ENCODE assay signal across 8 mouse cellular contexts in genomic region chr5:122132167-122133049, GRCm38 (mm10). TPM values are rescaled to one million over a fixed set of nuclear protein-coding genes. Genes with fewer than 3 reads are reported as not detected.
A peak's percentile ranks its signal among the peaks of the same experiment; 100 is the strongest.
DNase-seq lines count a peak whose midpoint lies in the region; ATAC-seq and TF ChIP-seq lines count a peak whose summit lies in the region.
"Had no signal": no experiment of that assay in that cellular context is flagged by ENCODE, and none has a peak within 500 bp of the region (broad histone marks: within the 10 kb centered on the region; RNA-seq: fewer than 3 reads in every experiment).

No protein-coding gene starts in this region.

- TF ChIP-seq POLR2A in spleen, adult 2 months (IDR thresholded peaks at IDR 0.05; ENCODE audit: low read depth, low read length): no peak

- H3K4me2 ChIP-seq in forebrain, embryonic 14.5 days (ENCODE audit: low read length): peak overlapping the region; percentile 62
- peak overlapping the region; percentile 99 for H3K4me2 ChIP-seq in liver, embryonic 11.5 days
- H3K4me2 ChIP-seq in stomach, postnatal 0 days (replicated peaks; ENCODE audit: low read depth): peak overlapping the region; percentile 91

- H3K9ac ChIP-seq in forebrain, embryonic 14.5 days (ENCODE audit: low read length): peak overlapping the region; percentile 48; the same call in 1 of the 2 replicates
- H3K9ac ChIP-seq in liver, embryonic 11.5 days (ENCODE audit: low read depth, low read length): peak overlapping the region; percentile 64
- H3K9ac ChIP-seq in stomach, postnatal 0 days (ENCODE audit: low read length): peak overlapping the region; percentile 48

- TF ChIP-seq EP300 in stomach, postnatal 0 days (optimal IDR thresholded peaks at IDR 0.05): no peak

- WGBS in spleen, adult 2 months: 26% methylated on average over 26 of the region's 26 CpGs
- WGBS in forebrain, embryonic 14.5 days: 26% methylated on average over 26 of the region's 26 CpGs
- WGBS in liver, embryonic 11.5 days: 16% methylated on average over 26 of the region's 26 CpGs
- WGBS in stomach, postnatal 0 days: 15% methylated on average over 26 of the region's 26 CpGs

- no peak for TF ChIP-seq CTCF in spleen, adult 2 months (IDR thresholded peaks at IDR 0.05; ENCODE audit: extremely low read depth, insufficient read depth, insufficient read length, insufficient replicate concordance)
- TF ChIP-seq CTCF in stomach, postnatal 0 days (IDR thresholded peaks at IDR 0.05; ENCODE audit: low read depth): no peak

- H3K4me3 ChIP-seq in spleen, adult 2 months (ENCODE audit: extremely low read depth, insufficient read depth, insufficient read length): peak overlapping the region; percentile 54
- peak overlapping the region; percentile 30 for H3K4me3 ChIP-seq in forebrain, embryonic 14.5 days (ENCODE audit: low read depth, low read length)
- peak overlapping the region; percentile 55 for H3K4me3 ChIP-seq in liver, embryonic 11.5 days (ENCODE audit: low read depth, low read length)
- H3K4me3 ChIP-seq in stomach, postnatal 0 days (ENCODE audit: low read depth, low read length): peak overlapping the region; percentile 41

- ATAC-seq in forebrain, embryonic 14.5 days: no peak
- no peak for ATAC-seq in liver, embryonic 11.5 days (replicated peaks; ENCODE audit: low FRiP score)
- no peak for ATAC-seq in stomach, postnatal 0 days (ENCODE audit: low FRiP score, low TSS enrichment)

- H3K9me3 ChIP-seq in forebrain, embryonic 14.5 days (replicated peaks; ENCODE audit: control insufficient read depth, low read length): no peaks in the 10 kb centered on the region
- H3K9me3 ChIP-seq in liver, embryonic 11.5 days (ENCODE audit: control insufficient read depth, low read length): no peaks in the 10 kb centered on the region
- H3K9me3 ChIP-seq in stomach, postnatal 0 days (ENCODE audit: control insufficient read depth, low read length): no peaks in the 10 kb centered on the region

- no peak overlapping the region for H3K27ac ChIP-seq in spleen, adult 2 months (ENCODE audit: insufficient read depth, low read length)
- H3K27ac ChIP-seq in forebrain, embryonic 14.5 days (ENCODE audit: low read depth, low read length): no peak overlapping the region
- peak overlapping the region; percentile 53 for H3K27ac ChIP-seq in liver, embryonic 11.5 days (ENCODE audit: low read depth, low read length)
- H3K27ac ChIP-seq in stomach, postnatal 0 days (replicated peaks): no peak overlapping the region

- DNase-seq in spleen, adult 2 months (ENCODE audit: low read depth in 1 of 2, low spot score in 2 of 2): no peak
- DNase-seq in spleen, postnatal 36 days (ENCODE audit: low spot score in 2 of 2): no peak
- no peak for DNase-seq in forebrain, embryonic 14.5 days (ENCODE audit: low spot score)
- no peak for DNase-seq in liver, embryonic 11.5 days (ENCODE audit: low spot score)
- DNase-seq in stomach, postnatal 0 days (ENCODE audit: low spot score): no peak
- DNase-seq in cerebellum, postnatal 36 days: no peak
- no peak for DNase-seq in adrenal gland, postnatal 10 days

- H3K27me3 ChIP-seq in spleen, adult 2 months (ENCODE audit: control insufficient read depth, insufficient read depth, low read length): no peaks in the 10 kb centered on the region
- H3K27me3 ChIP-seq in forebrain, embryonic 14.5 days (replicated peaks; ENCODE audit: control insufficient read depth, insufficient read depth, low read length): no peaks in the 10 kb centered on the region
- H3K27me3 ChIP-seq in liver, embryonic 11.5 days (replicated peaks; ENCODE audit: control insufficient read depth, insufficient read depth, low read length): no peaks in the 10 kb centered on the region
- no peaks in the 10 kb centered on the region for H3K27me3 ChIP-seq in stomach, postnatal 0 days (ENCODE audit: control insufficient read depth, insufficient read depth, low read length)

- H3K4me1 ChIP-seq in spleen, adult 2 months (ENCODE audit: control insufficient read depth, insufficient read depth, insufficient read length): peaks cover 8% of the 10 kb centered on the region; the same call in 1 of the 2 replicates
- peaks cover 10% of the 10 kb centered on the region for H3K4me1 ChIP-seq in forebrain, embryonic 14.5 days (ENCODE audit: control insufficient read depth, insufficient read depth, low read length)
- H3K4me1 ChIP-seq in liver, embryonic 11.5 days (replicated peaks; ENCODE audit: control insufficient read depth, insufficient read depth, low read length): peaks cover 28% of the 10 kb centered on the region
- H3K4me1 ChIP-seq in stomach, postnatal 0 days (replicated peaks; ENCODE audit: control insufficient read depth, insufficient read depth): no peaks in the 10 kb centered on the region

- no peaks in the 10 kb centered on the region for H3K36me3 ChIP-seq in spleen, adult 2 months (ENCODE audit: control insufficient read depth, insufficient read depth, low read length)
- no peaks in the 10 kb centered on the region for H3K36me3 ChIP-seq in forebrain, embryonic 14.5 days (ENCODE audit: control insufficient read depth, insufficient read depth, low read length)
- no peaks in the 10 kb centered on the region for H3K36me3 ChIP-seq in liver, embryonic 11.5 days (ENCODE audit: control insufficient read depth, insufficient read depth, low read length)
- H3K36me3 ChIP-seq in stomach, postnatal 0 days (ENCODE audit: control insufficient read depth, insufficient read depth, low read length): no peaks in the 10 kb centered on the region

RNA-seq across cellular contexts. Expression of gene Ccdc63, which starts 8.2 kb away (rescaled TPM):
- 0.12 and 0.16 TPM in 2 replicates for polyA plus RNA-seq in spleen, adult 2 months (2012; rRNA removed)
- polyA plus RNA-seq in forebrain, embryonic 14.5 days (2014; fragmentation: Nextera tagmentation; extraction: Ambion mirVana): not detected in 2 replicates
- 0.32 and 0.39 TPM in 2 replicates for polyA plus RNA-seq in liver, embryonic 11.5 days (2014; fragmentation: Nextera tagmentation; extraction: Ambion mirVana)
- polyA plus RNA-seq in stomach, postnatal 0 days (2015; fragmentation: Nextera tagmentation; extraction: Ambion mirVana): 0.07 TPM in 2 replicates
- total RNA-seq in adrenal gland, postnatal 10 days (2021): not detected

RNA-seq across cellular contexts. Expression of gene Ppp1cc, which starts 25.7 kb away (rescaled TPM):
- polyA plus RNA-seq in spleen, adult 2 months (2012; rRNA removed): 73.9 and 90.0 TPM in 2 replicates
- 274 and 280 TPM in 2 replicates for polyA plus RNA-seq in forebrain, embryonic 14.5 days (2014; fragmentation: Nextera tagmentation; extraction: Ambion mirVana)
- polyA plus RNA-seq in liver, embryonic 11.5 days (2014; fragmentation: Nextera tagmentation; extraction: Ambion mirVana): 276 and 285 TPM in 2 replicates
- polyA plus RNA-seq in stomach, postnatal 0 days (2015; fragmentation: Nextera tagmentation; extraction: Ambion mirVana): 104 and 112 TPM in 2 replicates
- total RNA-seq in adrenal gland, postnatal 10 days (2021): 100 to 1,000 TPM; 149 to 173 TPM

RNA-seq across cellular contexts. Expression of gene Myl2, which starts 31.7 kb away (rescaled TPM):
- 0.46 TPM in 1 of 2 replicates, not detected in the other for polyA plus RNA-seq in spleen, adult 2 months (2012; rRNA removed)
- 1.0 and 1.1 TPM in 2 replicates for polyA plus RNA-seq in forebrain, embryonic 14.5 days (2014; fragmentation: Nextera tagmentation; extraction: Ambion mirVana)
- 9.9 and 20.9 TPM in 2 replicates for polyA plus RNA-seq in liver, embryonic 11.5 days (2014; fragmentation: Nextera tagmentation; extraction: Ambion mirVana)
- 0.21 and 0.30 TPM in 2 replicates for polyA plus RNA-seq in stomach, postnatal 0 days (2015; fragmentation: Nextera tagmentation; extraction: Ambion mirVana)
- total RNA-seq in adrenal gland, postnatal 10 days (2021): 100 to 1,000 TPM in 1 of 2 experiments, 10 to 100 TPM in 1; 25.5 to 182 TPM
- total RNA-seq: common myeloid progenitor, adult 5-6 weeks had no signal
